Mouse (Mus musculus) thymus, postnatal 14 days (tissue): Measurements from ENCODE around the gene Zp2.

ENCODE experiments used
- DNase-seq: peaks from one replicate; pipeline ENCODE4 v3.0.0; 2021

Gene Zp2

DNA sequence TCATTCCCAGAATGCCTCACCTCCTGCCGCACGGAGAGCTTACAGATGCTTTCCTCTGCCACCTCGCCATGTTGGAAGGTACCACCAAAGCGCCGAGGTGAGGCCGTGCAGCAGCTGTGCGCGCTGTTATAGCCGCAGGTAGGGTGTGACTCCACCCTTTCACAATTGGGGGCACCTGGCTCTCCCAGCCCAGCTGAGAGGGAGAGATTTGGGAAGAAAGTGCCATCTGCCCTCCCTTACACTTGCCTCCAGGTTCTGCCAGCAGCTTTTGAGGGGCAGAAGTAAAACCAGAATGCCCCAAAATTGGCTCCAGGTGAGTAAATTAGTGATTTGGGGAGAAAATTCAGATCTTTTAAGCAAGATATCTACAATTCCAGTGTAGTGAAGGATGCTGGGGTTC lies at the start of gene Zp2:
Zp2 (minus strand) TSS at position 101 of the 400 bp plus-strand sequence.
- no peak for DNase-seq

DNA sequence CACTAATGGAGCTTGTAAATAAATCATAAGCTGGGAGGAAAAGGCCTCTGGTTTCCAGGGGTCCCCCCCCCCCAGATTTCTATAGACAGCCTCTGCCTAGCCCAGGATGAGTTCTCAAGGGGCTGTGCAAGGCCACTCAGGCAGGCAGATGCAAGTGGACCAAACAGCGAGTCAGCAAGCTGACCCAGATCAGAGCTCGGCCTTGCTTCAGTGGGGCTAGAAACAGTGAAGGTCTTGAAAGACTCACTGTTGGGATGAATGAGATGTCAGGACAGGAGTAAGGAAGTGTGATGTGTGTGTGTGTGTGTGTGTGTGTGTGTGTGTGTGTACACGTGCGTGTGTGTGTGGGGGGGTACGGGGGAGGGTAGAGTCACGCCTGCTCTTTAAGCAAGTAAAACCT lies 47.7 kb upstream of the Zp2 start:
- DNase-seq = no peak

DNA sequence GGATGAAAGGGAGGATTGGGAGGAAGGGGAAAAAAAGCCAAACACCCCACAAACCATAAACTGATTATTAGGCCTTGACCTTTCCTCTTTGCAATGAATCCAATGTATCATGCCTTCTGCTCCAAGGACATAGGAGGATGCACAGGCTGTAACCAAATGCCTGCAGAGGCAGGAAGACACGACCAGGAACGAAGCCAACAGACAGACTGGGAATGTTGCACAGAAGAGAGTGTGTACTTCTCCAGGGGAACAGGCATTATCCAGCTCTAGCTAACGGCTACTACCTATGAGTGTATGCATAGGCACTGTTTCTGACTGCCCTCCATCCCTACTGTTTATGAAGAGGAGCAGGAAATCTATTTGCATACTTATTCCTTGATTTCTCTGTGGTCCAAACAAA lies 47.1 kb upstream of the Zp2 start:
- DNase-seq = no peak

DNA sequence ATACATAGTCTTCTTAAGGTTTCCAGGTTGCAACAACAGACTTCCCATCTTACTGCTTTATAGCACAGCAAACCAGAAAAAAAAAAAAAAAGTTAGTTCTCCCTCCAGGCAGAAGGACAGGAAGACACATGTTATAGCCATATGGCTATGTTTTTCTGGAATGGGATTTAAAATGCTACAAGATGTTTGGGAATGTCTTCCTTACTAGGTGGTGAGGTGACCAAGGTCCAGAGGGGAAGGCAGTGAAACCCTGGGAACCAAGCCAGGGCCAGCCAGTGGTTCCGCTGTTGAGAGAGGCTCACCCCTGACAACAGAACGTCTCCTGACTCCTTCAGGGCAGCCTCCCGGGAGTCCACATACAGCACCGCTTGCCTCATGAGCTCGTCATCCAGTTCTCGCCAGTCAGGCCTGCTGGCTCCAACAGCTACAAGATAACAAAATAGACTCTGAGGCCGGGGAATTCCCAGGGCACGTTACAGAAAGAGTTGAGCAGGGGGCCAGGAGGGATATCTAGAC lies 45.1 kb upstream of the Zp2 start:
- DNase-seq = no peak

DNA sequence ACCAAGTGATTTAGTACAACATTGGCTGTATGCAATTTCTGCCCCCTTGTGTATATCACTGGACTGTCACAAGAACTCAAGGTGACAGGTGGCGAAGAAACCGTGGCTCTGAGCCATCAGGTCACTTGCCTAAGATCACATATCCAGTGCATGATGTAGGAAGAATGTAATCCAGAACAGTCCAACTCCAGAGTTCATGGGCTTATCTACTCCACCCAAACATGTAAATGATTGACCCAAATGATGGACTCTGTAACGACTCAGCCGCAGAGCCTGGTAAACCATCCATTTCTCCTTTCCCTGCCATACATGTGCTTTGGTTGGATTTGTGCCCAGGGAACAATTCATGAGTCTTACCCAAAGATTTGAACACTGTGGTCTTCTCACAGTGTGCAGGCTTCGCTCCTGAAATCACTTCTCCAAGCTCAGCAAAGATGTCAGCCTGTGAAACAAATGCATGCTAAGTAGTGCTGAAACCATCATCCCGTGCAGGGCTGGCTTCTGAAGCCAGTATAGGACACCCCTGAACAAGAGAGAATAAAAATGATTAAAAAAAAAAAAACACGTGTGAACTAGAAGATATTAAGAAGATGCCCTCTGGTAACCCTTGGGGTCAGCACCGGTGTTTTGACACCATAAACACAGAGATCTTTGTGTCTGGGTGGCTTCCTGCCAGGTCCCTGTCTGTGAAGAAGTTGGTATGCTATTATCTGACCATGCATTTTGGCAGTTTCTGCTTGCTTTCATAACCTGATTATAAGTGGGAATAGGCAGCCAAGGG lies 44.5 kb upstream of the Zp2 start:
- DNase-seq = no peak

DNA sequence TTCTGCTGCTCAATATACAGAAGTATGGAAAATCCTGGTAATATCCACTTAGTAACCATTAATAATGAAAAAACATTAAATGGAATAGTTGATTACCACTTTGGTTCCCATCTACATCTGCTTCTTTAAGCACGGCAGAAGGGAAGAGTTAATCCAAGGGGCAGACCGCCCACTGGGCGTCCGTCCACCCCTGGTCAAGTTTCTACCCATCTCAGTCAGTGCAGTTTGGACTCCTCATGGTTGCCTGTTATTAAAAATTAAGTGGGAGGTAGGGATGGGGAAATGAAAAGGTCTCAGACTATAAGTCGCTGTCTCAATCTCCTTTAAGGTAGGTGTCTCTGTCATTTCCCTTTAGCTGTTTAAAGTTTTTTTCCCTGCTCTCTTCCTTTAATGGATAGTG lies 43.9 kb upstream of the Zp2 start:
- no peak for DNase-seq

DNA sequence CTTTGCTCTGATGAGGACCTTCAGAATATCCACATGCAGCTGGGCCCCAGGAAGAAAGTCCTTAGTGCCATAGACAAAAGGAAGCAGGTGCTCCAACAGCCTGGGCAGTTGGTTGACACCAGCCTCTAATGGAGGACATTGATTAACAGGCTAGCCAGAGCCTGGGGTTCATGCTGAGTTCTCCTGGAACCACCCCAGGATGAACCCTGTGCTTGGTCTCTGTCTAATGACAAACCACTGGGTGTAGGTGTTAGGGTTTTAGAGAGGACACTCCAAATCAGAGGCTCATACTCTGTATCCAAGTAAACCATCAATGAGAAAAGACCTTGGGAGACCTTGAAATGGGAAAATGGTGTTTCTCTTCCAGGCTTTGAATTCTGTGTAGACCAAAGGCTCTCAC lies 37.8 kb upstream of the Zp2 start:
- DNase-seq = no peak

DNA sequence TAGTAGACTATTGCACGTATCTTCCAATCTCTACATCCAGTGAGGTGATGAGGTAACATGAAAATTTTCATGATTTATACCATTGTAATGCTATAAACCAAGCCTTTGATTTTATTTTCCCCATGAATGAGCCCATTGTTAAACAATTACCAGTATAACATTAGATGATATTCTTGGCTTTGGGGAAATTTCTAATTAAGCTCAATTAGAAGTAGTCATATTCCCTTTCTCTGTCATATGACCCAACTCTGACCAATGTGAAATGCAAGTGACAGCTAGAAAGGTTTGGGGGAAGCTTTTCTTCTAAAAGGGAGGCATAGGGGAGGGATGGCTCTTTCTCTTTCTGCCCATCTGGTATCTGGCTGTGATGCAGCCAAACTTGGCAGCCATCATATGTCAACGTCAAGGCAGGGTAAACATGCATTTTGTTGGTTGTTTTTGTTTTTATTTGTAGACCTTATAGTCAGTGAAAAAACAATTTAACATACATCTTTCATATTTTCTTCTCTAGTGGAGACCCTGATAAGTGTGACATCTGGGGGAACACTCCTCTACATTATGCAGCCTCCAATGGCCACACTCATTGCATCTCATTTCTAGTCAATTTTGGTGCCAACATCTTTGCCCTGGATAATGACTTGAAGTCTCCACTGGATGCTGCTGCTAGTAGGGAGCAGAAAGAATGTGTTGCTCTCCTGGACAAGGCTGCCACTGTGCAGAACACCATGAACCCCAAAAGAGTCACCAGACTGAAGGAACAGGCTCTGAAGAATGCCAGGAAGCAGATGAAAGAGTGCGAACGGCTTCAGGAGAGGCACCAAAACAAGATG lies 36.5 kb upstream of the Zp2 start:
- no peak for DNase-seq

DNA sequence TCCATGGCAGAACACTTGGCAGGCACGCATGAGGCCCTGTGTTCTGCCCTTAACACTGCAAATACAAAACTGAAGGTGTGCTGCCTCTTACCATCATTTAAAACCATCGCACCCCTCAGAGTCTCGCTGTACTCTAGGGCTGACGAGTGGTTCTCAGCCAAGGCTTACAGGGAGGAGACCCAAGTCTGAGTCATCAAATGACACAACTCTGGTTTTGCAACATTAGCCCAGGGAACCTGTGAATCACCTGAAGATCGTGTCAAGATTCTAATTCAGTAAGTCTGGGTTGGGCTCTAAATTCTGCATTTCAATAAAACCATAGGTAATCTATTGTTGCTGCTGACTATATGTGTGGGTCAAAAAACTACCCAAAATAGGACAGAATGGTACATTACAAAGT lies 35.5 kb upstream of the Zp2 start:
- no peak for DNase-seq

DNA sequence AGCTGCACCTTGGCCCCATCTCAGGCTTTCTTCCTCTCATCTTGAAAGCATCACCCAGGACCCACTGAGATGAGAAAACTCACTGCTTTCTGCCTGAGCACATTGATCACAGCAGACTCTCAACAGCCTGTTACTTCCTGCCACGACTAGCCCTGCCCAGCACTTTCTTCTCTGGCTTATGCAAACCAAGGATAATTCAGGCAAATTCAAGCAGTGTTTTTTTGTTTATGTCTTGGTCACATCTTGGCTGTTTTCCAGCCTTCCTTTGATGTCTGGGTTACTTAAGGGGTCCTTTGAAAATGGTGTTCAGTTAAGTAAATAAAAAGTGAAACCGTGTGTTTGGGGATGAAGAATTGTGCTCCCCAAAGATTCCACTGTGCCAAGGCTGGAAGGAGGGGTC lies 33.8 kb upstream of the Zp2 start:
- DNase-seq = no peak

DNA sequence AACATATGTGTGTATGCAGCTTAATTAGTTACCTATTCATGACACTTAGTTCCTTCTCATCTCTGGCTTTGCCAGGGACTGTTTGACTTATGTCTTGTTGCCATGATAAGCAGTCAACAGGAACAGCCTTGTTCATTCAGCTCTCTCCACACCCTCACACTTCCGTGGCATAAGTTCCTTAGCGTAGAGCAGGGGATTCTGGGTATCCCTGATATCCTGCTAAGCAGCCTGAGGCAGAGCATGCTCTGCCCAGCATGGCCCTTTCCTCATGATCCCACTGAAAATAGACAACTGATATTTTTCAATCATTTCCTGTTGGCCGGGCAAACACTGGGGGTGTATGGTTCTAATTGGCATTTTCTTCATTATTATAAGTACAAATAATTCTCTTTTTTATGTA lies 32.5 kb upstream of the Zp2 start:
- DNase-seq = no peak

DNA sequence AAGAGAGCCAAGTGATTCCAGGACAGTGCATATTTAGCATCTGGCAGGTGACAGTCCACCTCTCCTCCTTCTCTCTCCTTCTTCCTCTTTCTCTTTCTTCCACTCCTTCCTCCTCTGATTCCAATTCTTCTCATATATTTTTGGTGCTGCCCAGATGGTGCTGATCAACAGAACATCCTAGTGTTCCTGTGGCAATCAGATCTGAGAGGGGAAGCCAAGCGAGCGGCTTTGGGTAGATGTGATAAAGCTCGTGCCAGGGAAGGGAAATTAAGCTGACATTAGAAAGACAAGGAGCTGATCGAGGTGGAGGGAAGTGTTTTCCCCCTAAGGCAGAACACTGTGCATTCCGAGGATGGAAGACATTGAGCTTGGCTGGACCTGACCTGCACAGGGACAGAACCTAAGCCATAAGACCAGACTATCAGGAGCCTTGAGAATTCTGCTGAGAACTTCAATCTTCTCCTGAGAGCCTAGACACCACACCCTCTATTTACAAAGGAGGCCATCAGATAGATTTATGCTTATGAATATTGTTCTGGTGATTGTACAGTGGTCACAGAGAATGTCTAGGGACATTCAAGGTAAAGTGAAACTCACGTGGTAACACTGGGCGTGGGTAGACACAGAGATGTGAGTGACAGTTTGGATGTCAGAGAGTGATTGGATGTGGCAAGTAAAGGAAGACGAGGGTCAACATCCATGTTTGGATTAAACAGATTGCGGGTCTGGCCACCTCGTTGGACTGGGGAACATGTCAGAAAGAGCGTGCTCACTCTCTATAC lies 29.8 kb upstream of the Zp2 start:
- no peak for DNase-seq

DNA sequence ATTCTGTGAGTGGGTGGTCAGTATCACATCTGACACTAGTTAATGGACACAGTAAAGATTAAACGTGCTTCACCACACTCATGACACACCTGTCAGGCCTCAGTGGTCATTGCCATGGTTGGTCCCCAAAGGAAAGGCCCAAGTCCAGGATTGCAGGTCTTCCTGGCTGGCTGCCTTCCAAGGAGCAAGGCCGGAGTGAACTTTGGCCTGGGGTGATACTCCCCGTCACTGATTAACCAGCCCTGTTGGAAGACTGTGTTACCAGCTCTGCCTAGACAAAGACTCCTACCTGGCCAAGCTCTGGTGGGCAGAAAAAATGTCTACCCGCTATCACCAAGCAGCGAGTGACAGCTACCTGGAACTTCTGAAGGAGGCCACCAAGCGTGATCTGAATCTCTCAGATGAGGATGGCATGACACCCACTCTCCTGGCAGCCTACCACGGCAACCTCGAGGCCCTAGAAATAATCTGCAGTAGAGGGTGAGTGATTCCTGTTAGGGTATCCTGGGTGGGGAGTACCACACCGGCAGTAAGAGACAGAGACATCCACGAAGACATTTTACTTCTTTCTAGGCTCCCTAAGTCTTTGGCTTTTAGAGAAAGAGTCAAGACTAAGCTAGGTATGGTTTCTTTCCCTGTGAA lies 28.6 kb upstream of the Zp2 start, which contains the start of gene Anks4b:
Anks4b (plus strand) TSS at position 256 of the 642 bp plus-strand sequence.
- no peak for DNase-seq

DNA sequence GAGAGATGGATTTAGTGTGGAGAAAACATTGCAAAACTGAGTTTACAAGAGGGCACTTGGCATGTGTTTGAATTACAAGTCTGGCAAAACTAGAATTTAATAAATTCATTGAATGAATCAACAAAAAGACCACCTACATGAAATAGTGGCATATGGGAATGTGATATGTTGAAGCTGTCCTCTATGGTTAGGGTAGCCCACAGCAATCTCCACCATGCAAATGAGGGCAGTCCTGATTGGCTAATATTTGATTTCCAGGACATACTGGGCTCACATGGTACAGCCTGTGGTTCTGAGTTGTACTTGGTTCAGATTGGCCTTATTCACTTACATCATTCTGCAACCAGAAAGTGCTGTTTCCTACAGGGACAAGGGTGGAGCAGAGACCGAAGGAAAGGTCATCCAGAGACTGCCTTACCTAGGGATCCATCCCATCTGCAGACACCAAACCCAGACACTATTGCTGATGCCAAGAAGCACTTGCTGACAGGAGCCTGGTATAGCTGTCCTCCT lies 27.2 kb upstream of the Zp2 start:
- DNase-seq = no peak

DNA sequence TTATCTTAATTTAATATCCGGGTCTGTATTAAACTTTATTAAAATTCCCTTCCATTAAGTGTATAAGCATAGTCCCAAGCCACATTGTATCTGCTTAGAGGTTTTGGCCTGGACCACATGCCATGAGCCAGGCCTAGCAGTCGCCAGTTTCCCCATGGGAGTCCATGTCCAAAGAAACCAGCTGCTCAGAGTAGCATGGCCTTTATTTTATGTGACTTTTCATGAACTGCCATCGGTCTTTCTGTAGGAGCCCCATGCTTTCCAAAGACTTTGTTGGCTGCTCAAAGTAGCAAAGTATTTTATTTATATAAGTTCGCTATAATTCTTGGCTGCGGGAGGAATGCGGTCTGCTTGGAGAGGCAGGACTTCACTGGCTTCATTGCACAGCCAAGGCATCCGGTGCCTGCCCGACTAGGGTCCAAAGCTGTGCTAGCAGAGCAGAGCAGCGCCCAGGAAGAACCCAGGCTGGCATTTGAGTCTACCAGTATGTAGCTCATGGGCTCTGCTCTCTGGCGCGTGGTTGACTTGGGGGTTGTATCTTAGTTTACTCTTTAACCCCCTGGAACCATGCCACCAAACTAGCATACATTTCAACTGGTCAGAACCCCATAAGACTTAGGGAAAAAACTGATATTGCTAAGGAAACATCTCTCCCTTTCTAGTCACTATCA lies 18.6 kb upstream of the Zp2 start:
- DNase-seq = no peak

DNA sequence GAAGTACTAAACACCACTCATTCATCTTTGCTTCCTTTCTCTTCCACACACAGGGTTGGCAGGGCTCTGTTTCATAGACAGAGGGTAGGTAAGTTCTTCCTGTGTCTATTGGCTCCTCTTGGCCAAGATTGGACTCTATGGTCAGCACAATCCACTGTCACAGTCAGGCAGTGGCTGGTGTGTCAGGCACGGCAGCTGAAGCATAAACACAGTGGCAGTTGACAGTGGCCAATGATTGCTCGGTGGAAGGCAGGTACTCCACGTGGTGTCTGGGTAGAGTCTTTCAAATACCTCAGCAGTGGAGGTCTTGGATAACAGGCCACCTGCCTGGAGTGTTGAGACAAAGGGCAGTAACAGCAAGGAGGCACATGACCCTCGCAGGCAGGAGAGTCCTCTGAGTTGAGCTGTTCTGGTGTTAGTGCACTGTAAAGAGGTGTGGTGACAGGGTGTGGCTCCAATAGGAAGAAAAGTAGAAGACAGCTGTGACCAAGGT lies 13.1 kb upstream of the Zp2 start:
- DNase-seq = no peak

DNA sequence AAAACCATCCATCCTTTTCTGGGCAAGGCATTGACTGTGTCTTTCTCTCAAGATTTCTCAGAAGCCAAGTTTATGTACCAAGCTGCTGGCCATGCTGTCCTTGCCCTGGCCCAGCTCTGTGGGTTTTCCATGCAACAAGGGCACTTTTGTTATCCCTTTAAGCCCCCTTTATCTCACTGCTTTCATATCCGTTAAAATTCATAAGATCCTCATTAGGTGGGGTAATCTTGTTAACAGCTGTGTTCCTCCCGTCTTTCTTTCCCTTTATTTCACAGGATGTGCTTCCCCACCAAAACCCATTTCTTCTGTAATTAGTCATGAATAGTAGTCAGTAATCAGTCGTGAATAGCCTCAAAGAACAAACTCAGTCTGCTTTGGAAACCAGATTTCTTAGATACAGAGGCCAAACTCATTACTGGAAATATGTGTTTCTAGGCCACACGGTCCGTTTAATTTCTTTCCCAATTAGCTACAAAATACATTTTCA lies 12.5 kb upstream of the Zp2 start:
- no peak for DNase-seq

DNA sequence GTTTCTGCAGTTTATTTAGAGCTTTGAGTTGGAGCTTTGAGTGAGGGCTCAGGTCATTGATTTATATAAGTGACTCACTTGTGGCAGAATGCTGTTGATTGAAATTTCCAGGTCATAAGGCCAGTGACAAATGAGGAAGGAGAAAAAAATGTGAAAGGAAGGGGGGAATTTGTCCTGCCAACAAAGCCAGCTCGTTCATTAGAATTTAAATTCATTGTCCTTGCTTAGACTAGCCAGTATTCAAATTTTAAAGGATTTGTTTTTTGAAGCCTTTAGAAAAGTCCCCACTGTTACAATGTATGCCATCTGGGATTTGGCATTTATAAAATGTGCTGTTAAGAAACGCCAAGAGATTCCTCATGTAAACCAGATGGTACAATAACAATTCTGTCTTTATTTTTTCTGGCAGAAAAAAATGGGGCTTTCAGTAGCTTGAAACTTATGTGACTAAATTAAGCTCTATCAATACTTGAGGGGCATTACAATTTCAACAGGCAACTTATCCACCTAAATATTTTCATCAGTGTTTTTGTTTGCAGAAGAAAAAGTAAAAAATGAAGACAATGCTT lies 11.8 kb upstream of the Zp2 start:
- no peak for DNase-seq

DNA sequence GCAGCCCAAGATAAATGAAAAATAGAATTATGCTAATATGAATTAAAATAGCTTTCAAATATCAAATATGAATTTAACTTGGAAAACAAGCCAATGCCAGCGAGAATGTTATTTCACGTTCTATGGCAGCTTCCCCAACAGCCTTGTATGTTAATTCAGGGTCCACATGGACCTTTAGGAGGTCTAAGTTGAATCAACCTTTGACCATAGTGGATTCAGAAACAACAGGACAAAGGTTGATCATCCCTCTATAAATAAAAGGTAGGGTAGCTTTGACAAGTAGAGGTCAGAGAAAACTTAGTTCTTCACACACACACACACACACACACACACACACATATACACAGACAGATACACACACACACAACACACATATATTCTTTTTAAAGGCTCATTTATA lies 5.8 kb upstream of the Zp2 start:
- DNase-seq = no peak

DNA sequence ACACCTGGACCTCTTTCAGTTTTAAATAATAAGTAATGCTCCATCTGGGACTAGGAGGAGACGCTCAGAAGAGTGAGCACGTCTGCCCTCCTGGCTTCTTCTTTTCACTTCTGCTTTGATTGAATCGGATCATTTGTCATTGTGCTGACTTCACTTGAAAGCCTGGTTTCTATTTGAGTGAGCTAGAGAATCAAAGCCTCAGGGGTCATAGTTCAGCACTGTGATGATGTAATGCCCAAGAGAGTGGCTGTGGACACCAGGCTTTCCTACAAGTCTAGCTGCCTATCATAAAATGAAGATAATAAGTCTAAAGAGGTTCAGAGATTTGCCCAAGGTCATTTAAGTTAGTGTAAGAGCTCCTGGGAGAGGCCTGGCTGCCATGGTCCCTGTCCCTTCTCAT lies 5.2 kb upstream of the Zp2 start:
- DNase-seq = no peak

DNA sequence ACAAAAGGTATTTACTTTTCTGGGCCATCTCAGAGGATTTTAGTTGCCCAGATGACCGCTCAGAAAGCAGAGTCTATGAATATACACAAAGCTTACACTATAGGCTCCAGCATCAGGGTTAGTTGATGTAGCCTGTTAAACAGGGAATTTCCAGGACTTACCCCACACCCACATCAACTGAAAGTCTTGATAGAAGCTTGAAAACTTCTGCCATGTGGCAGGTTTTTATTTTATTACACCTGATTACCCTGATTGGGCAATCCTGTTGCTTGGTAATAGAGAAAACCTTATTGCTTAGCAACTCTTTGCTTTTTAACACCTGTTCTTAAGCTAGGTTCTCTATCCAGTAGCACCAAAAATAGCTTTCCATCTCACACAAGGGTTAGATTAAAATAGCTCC lies 2.3 kb downstream of the Zp2 start:
- DNase-seq = no peak
